Mouse (Mus musculus): ENCODE data around the gene Pbp2.

DNA sequence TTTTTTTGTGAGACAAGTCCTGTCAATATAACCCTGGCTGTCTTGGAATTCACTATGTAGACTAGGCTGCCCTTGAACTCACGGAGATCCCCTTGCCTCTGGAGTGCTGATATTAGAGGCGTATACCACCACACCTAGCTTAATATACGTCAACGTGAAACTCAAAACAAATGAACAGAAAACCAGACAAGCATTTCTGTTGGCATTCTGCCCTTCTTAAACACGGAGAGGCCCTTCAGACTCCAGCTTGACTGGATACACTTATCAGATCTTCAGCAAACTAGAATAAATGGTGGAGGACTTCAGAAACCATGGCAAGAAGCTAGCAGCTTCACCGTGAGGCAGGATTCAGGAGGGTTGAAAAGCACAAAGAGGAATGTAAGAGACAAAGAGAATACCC is 16.1 kb downstream of the Pbp2 start:
- TF ChIP-seq POLR2A (IDR thresholded peaks at IDR 0.05; ENCODE audit: control insufficient read depth, extremely low read depth, insufficient read depth, low read length, poor library complexity): no peak
- TF ChIP-seq CTCF (IDR thresholded peaks at IDR 0.05; ENCODE audit: borderline replicate concordance, control insufficient read depth, extremely low read depth, insufficient read depth, low read length, poor library complexity): no peak

All from thymus, adult 2 months (tissue).